ENCODE assay signal across 26 mouse cellular contexts in genomic region chr3:89821096-89821513, GRCm38 (mm10). TPM values are rescaled to one million over a fixed set of nuclear protein-coding genes. Genes with fewer than 3 reads are reported as not detected.
DNase-seq lines count a peak whose midpoint lies in the region; ATAC-seq and TF ChIP-seq lines count a peak whose summit lies in the region.
"Had no signal": no experiment of that assay in that cellular context is flagged by ENCODE, and none has a peak within 500 bp of the region (broad histone marks: within the 10 kb centered on the region; RNA-seq: fewer than 3 reads in every experiment).

No protein-coding gene starts in this region.

- no peak overlapping the region for H3K27ac ChIP-seq in heart, embryonic 10.5 days
- no peak overlapping the region for H3K27ac ChIP-seq in midbrain, postnatal 0 days (ENCODE audit: low read depth, low read length)
- H3K27ac ChIP-seq: embryonic facial prominence, embryonic 12.5 days; forebrain, embryonic 13.5 days; hindbrain, embryonic 13.5 days; limb, embryonic 15.5 days; lung, embryonic 15.5 days; neural tube, embryonic 13.5 days had no signal

- DNase-seq in heart, embryonic 10.5 days (ENCODE audit: low spot score) = peak; percentile 46
- DNase-seq in heart, postnatal 4 days = no peak
- peak; percentile 73 for DNase-seq in CD4-positive, CD25-positive, alpha-beta regulatory T cell, adult 2 months (ENCODE audit: low read depth, low spot score)
- DNase-seq in c-Kit-positive CD71-positive TER-119-positive erythroid progenitor cells, embryonic 14.5 days (ENCODE audit: low spot score) = peak; percentile 34
- DNase-seq in naive thymus-derived CD4-positive, alpha-beta T cell, adult 2 months (ENCODE audit: low read depth) = peak; percentile 68
- no peak for DNase-seq in midbrain, postnatal 0 days (ENCODE audit: low spot score)
- no peak for DNase-seq in gastrocnemius, postnatal 10 days
- DNase-seq: cerebellum, adult 18-20 months; cerebellum, postnatal 14 days; gastrocnemius, postnatal 14 days; heart, adult 18-20 months; kidney, adult 8-10 months; kidney, postnatal 10 days; left cerebral cortex, postnatal 4 days; lung, postnatal 4 days; midbrain, embryonic 14.5 days; retina, postnatal 1 day; right cerebral cortex, postnatal 25 days; thymus, postnatal 4 days had no signal

- H3K9ac ChIP-seq in midbrain, postnatal 0 days (replicated peaks; ENCODE audit: low read length, poor library complexity, severe bottlenecking) = no peak overlapping the region
- H3K9ac ChIP-seq: embryonic facial prominence, embryonic 12.5 days; forebrain, embryonic 13.5 days; hindbrain, embryonic 13.5 days; limb, embryonic 15.5 days; lung, embryonic 15.5 days; neural tube, embryonic 13.5 days had no signal

- no peaks in the 10 kb centered on the region for H3K36me3 ChIP-seq in heart, embryonic 10.5 days
- no peaks in the 10 kb centered on the region for H3K36me3 ChIP-seq in midbrain, postnatal 0 days (ENCODE audit: insufficient read depth, low read length)
- H3K36me3 ChIP-seq: embryonic facial prominence, embryonic 12.5 days; hindbrain, embryonic 13.5 days; limb, embryonic 15.5 days; lung, embryonic 15.5 days; neural tube, embryonic 13.5 days had no signal

- no peaks in the 10 kb centered on the region for H3K9me3 ChIP-seq in heart, embryonic 10.5 days
- no peaks in the 10 kb centered on the region for H3K9me3 ChIP-seq in midbrain, postnatal 0 days (ENCODE audit: low read length)
- H3K9me3 ChIP-seq: embryonic facial prominence, embryonic 12.5 days; forebrain, embryonic 13.5 days; hindbrain, embryonic 13.5 days; limb, embryonic 15.5 days; lung, embryonic 15.5 days; neural tube, embryonic 13.5 days had no signal

- H3K4me3 ChIP-seq in heart, embryonic 10.5 days = no peak overlapping the region
- H3K4me3 ChIP-seq in midbrain, postnatal 0 days (ENCODE audit: low read depth, low read length) = no peak overlapping the region
- H3K4me3 ChIP-seq: embryonic facial prominence, embryonic 12.5 days; forebrain, embryonic 13.5 days; hindbrain, embryonic 13.5 days; limb, embryonic 15.5 days; lung, embryonic 15.5 days; neural tube, embryonic 13.5 days had no signal

- TF ChIP-seq CTCF in midbrain, postnatal 0 days (IDR thresholded peaks at IDR 0.05) = no peak

- no peak for ATAC-seq in midbrain, postnatal 0 days (ENCODE audit: low FRiP score)
- ATAC-seq: forebrain, embryonic 13.5 days had no signal

- 82% methylated on average over 11 of the region's 11 CpGs for WGBS in heart, embryonic 10.5 days
- 84% methylated on average over 11 of the region's 11 CpGs for WGBS in midbrain, postnatal 0 days

- no peaks in the 10 kb centered on the region for H3K4me1 ChIP-seq in heart, embryonic 10.5 days
- H3K4me1 ChIP-seq in midbrain, postnatal 0 days (ENCODE audit: insufficient read depth, low read length) = no peaks in the 10 kb centered on the region
- H3K4me1 ChIP-seq: embryonic facial prominence, embryonic 12.5 days; forebrain, embryonic 13.5 days; hindbrain, embryonic 13.5 days; limb, embryonic 15.5 days; neural tube, embryonic 13.5 days had no signal

- H3K27me3 ChIP-seq in heart, embryonic 10.5 days (ENCODE audit: insufficient read depth, poor library complexity, severe bottlenecking) = no peaks in the 10 kb centered on the region; the same call in 1 of the 2 replicates
- 0 out of 2 replicates have a peak, but pooled peaks cover 3% of the 10 kb centered on the region for H3K27me3 ChIP-seq in midbrain, postnatal 0 days (ENCODE audit: insufficient read depth, low read length)
- H3K27me3 ChIP-seq: embryonic facial prominence, embryonic 12.5 days; forebrain, embryonic 13.5 days; neural tube, embryonic 13.5 days had no signal

- no peak overlapping the region for H3K4me2 ChIP-seq in midbrain, postnatal 0 days (ENCODE audit: low read depth, low read length, poor library complexity, severe bottlenecking)
- H3K4me2 ChIP-seq: embryonic facial prominence, embryonic 12.5 days; forebrain, embryonic 13.5 days; hindbrain, embryonic 13.5 days; limb, embryonic 15.5 days; lung, embryonic 15.5 days; neural tube, embryonic 13.5 days had no signal

RNA-seq across cellular contexts. Expression of gene She, which starts 10.1 kb away (rescaled TPM):
- polyA plus RNA-seq in heart, embryonic 10.5 days (2016; fragmentation: Nextera tagmentation; extraction: Ambion mirVana) = 5.4 and 5.9 TPM in 2 replicates
- 10 to 100 TPM; 23.5 to 23.8 TPM for total RNA-seq in heart, postnatal 4 days (2021)
- 1.8 and 2.7 TPM in 2 replicates for total RNA-seq in midbrain, postnatal 0 days (2014; rRNA removed)
- polyA plus RNA-seq in midbrain, postnatal 0 days (2015; fragmentation: Nextera tagmentation; extraction: Ambion mirVana) = 0.91 and 1.0 TPM in 2 replicates
- total RNA-seq in gastrocnemius, postnatal 10 days (2021) = 10 to 100 TPM in 1 of 2 experiments, 1 to 10 TPM in 1; 9.4 to 10.7 TPM
- total RNA-seq: megakaryocyte-erythroid progenitor cell, adult 5-6 weeks had no signal

RNA-seq across cellular contexts. Expression of gene Ube2q1, which starts 47.7 kb away (rescaled TPM):
- polyA plus RNA-seq in heart, embryonic 10.5 days (2016; fragmentation: Nextera tagmentation; extraction: Ambion mirVana) = 9.5 and 14.7 TPM in 2 replicates
- total RNA-seq in heart, postnatal 4 days (2021) = 10 to 100 TPM; 37.9 to 40.0 TPM
- 59.1 and 62.2 TPM in 2 replicates for total RNA-seq in midbrain, postnatal 0 days (2014; rRNA removed)
- polyA plus RNA-seq in midbrain, postnatal 0 days (2015; fragmentation: Nextera tagmentation; extraction: Ambion mirVana) = 8.9 and 9.4 TPM in 2 replicates
- 10 to 100 TPM; 17.9 to 23.7 TPM for total RNA-seq in gastrocnemius, postnatal 10 days (2021)

RNA-seq across cellular contexts. Expression of gene Chrnb2, which starts 56.7 kb away (rescaled TPM):
- polyA plus RNA-seq in heart, embryonic 10.5 days (2016; fragmentation: Nextera tagmentation; extraction: Ambion mirVana) = 0.25 and 0.26 TPM in 2 replicates
- total RNA-seq in heart, postnatal 4 days (2021) = under 1 TPM; 0.09 to 0.17 TPM
- total RNA-seq in midbrain, postnatal 0 days (2014; rRNA removed) = 47.3 and 53.6 TPM in 2 replicates
- 20.5 and 20.9 TPM in 2 replicates for polyA plus RNA-seq in midbrain, postnatal 0 days (2015; fragmentation: Nextera tagmentation; extraction: Ambion mirVana)
- under 1 TPM; 0.16 to 0.23 TPM for total RNA-seq in gastrocnemius, postnatal 10 days (2021)

Comparison
In these comparisons a context has a peak if more than half of its experiments do, and no peak if none do; other contexts are left out.
1. DNase-seq: peak in heart, embryonic 10.5 days (single experiment), CD4-positive, CD25-positive, alpha-beta regulatory T cell, adult 2 months (single experiment), c-Kit-positive CD71-positive TER-119-positive erythroid progenitor cells, embryonic 14.5 days (single experiment) and naive thymus-derived CD4-positive, alpha-beta T cell, adult 2 months (single experiment); none in heart, postnatal 4 days (single experiment), midbrain, postnatal 0 days (single experiment) and gastrocnemius, postnatal 10 days (single experiment).
2. RNA of gene Chrnb2, which starts 56.7 kb away (total RNA-seq): 47.3 to 53.6 TPM in midbrain, postnatal 0 days; 0.16 to 0.23 TPM in gastrocnemius, postnatal 10 days and 0.09 to 0.17 TPM in heart, postnatal 4 days; every median in the first group is over 10 times any median in the second.